Mouse (Mus musculus): ENCODE measurements around the gene 6430548M08Rik.

The 6430548M08Rik gene

GRCm38 (mm10) chr8:120143911-120144651 is 30.1 kb downstream of the 6430548M08Rik start:
- no peak for DNase-seq (ENCODE audit: low read depth, low spot score)

GRCm38 (mm10) chr8:120144652-120145301 is 30.8 kb downstream of the 6430548M08Rik start:
- no peak for DNase-seq (ENCODE audit: low read depth, low spot score)

- no peak for DNase-seq (ENCODE audit: low read depth, low spot score)
Measured at GRCm38 (mm10) chr8:120146051-120146450, 32.1 kb downstream of the 6430548M08Rik start.

- peak; percentile 70 for DNase-seq (ENCODE audit: low read depth, low spot score)
Measured at GRCm38 (mm10) chr8:120150028-120150427, 36.1 kb downstream of the 6430548M08Rik start.

GRCm38 (mm10) chr8:120151151-120151550 is 37.2 kb downstream of the 6430548M08Rik start:
- DNase-seq (ENCODE audit: low read depth, low spot score), result no peak

GRCm38 (mm10) chr8:120152636-120153035 is 38.7 kb downstream of the 6430548M08Rik start:
- DNase-seq (ENCODE audit: low read depth, low spot score), result no peak

- DNase-seq (ENCODE audit: low read depth, low spot score), result no peak
Measured at GRCm38 (mm10) chr8:120160366-120160765, 46.4 kb downstream of the 6430548M08Rik start.

GRCm38 (mm10) chr8:120161658-120162403 is 47.9 kb downstream of the 6430548M08Rik start:
- DNase-seq (ENCODE audit: low read depth, low spot score), result no peak

GRCm38 (mm10) chr8:120162404-120162752 is 48.4 kb downstream of the 6430548M08Rik start:
- DNase-seq (ENCODE audit: low read depth, low spot score), result no peak

- DNase-seq (ENCODE audit: low read depth, low spot score), result no peak
Measured at GRCm38 (mm10) chr8:120163376-120163775, 49.4 kb downstream of the 6430548M08Rik start.

- no peak for DNase-seq (ENCODE audit: low read depth, low spot score)
Measured at GRCm38 (mm10) chr8:120164026-120164425, 50.1 kb downstream of the 6430548M08Rik start.

GRCm38 (mm10) chr8:120167136-120167535 is 53.2 kb downstream of the 6430548M08Rik start:
- DNase-seq (ENCODE audit: low read depth, low spot score), result no peak

- DNase-seq (ENCODE audit: low read depth, low spot score), result no peak
Measured at GRCm38 (mm10) chr8:120167821-120168220, 53.9 kb downstream of the 6430548M08Rik start.

- no peak for DNase-seq (ENCODE audit: low read depth, low spot score)
Measured at GRCm38 (mm10) chr8:120169119-120169518, 55.2 kb downstream of the 6430548M08Rik start.

- DNase-seq (ENCODE audit: low read depth, low spot score), result no peak
Measured at GRCm38 (mm10) chr8:120173195-120173594, 59.2 kb downstream of the 6430548M08Rik start.

GRCm38 (mm10) chr8:120174606-120175005 is 60.7 kb downstream of the 6430548M08Rik start:
- no peak for DNase-seq (ENCODE audit: low read depth, low spot score)

- DNase-seq (ENCODE audit: low read depth, low spot score), result no peak
Measured at GRCm38 (mm10) chr8:120176605-120177004, 62.7 kb downstream of the 6430548M08Rik start.

- peak; percentile 96 for DNase-seq (ENCODE audit: low read depth, low spot score)
Measured at GRCm38 (mm10) chr8:120177318-120178123, 63.6 kb downstream of the 6430548M08Rik start, which contains the start of gene Fam92b. Gene Fam92b (minus strand): TSS chr8:120177466.

- no peak for DNase-seq (ENCODE audit: low read depth, low spot score)
Measured at GRCm38 (mm10) chr8:120178124-120178514, 64.2 kb downstream of the 6430548M08Rik start.

- peak; percentile 93 for DNase-seq (ENCODE audit: low read depth, low spot score)
Measured at GRCm38 (mm10) chr8:120179027-120179431, 65.1 kb downstream of the 6430548M08Rik start.

GRCm38 (mm10) chr8:120180445-120180970 is 66.6 kb downstream of the 6430548M08Rik start:
- DNase-seq (ENCODE audit: low read depth, low spot score), result peak; percentile 41
